Mouse (Mus musculus): ENCODE results near the gene Tmem273.

DNA sequence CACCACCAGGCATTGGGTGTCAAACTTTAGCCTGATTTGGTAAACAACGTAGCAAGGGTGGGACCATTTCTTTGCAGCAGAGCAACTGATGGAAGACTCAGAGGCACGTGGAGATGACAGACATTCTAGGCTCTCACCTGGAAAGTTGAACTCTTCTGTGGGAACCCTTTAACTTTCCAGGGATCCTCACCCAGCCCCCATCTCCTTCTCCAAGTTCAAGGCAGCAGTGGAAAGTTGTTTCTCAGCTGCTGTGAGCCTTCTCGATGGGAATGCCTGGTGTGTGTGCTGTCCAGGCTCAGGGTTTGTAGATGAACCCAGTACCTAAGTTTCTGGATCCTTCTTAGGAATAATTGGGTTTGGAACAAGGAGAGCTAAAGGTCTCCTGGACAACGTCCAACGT, 70.5 kb downstream of the Tmem273 start:
- TF ChIP-seq CTCF (IDR thresholded peaks at IDR 0.05 in 2 of 3, conservative IDR thresholded peaks at IDR 0.05 in 1 of 3; ENCODE audit: control insufficient read depth in 1 of 3, insufficient read depth in 1 of 3, low read depth in 2 of 3, low read length in 3 of 3, poor library complexity in 1 of 3, severe bottlenecking in 1 of 3): no peak
- no peak for TF ChIP-seq MYC (IDR thresholded peaks at IDR 0.05; ENCODE audit: low read depth, low read length)
- no peak for TF ChIP-seq ZC3H11A (IDR thresholded peaks at IDR 0.05; ENCODE audit: low read depth, low read length)
- no peak for TF ChIP-seq E2F4 (IDR thresholded peaks at IDR 0.05; ENCODE audit: borderline replicate concordance, low read depth, low read length)
- TF ChIP-seq USF1 (IDR thresholded peaks at IDR 0.05; ENCODE audit: low read depth, low read length): no peak
